Mouse (Mus musculus) ES-E14 (cell line): ENCODE measurements at regions not wholly inside any gene's neighbourhood (a gene's known extent, or its start where the extent isn't known, plus 50 kb on each side); places are given as distances from the start of the nearest gene placed in this dataset.

ENCODE experiments used
- DNase-seq: peaks from one replicate; pipeline ENCODE4 v3.0.0-alpha.2; 2013; ENCODE audit warnings: low read depth, low spot score
- H3K27ac ChIP-seq: 2 replicates; pipeline ENCODE4 v1.5.1; 2012; ENCODE audit warnings: low read depth, mild to moderate bottlenecking, low read length, moderate library complexity, mixed read lengths; ENCODE audit not compliant: poor library complexity, insufficient read depth, severe bottlenecking
- H3K36me3 ChIP-seq: 2 replicates; pipeline ENCODE4 v1.6.1; 2012; ENCODE audit warnings: mild to moderate bottlenecking, low read length, moderate library complexity, mixed read lengths; ENCODE audit not compliant: control insufficient read depth, poor library complexity, insufficient read depth, severe bottlenecking
- H3K4me1 ChIP-seq, 2 experiments: fragments of 150-350 bp in 1 of 2; sonication (generic) in 1 of 2; 2 replicates each; pipeline ENCODE4 v1.6.1; 2012; ENCODE audit warnings: low read length in 2 of 2, mild to moderate bottlenecking in 1 of 2, mixed read lengths in 1 of 2; ENCODE audit not compliant: control insufficient read depth in 2 of 2, insufficient read depth in 2 of 2, poor library complexity in 1 of 2
- H3K4me3 ChIP-seq, 2 experiments: fragments of 150-350 bp in 1 of 2; sonication (generic) in 1 of 2; 2 replicates each; pipeline ENCODE4 v1.5.1; 2012; ENCODE audit warnings: low read length in 2 of 2, low read depth in 1 of 2, mild to moderate bottlenecking in 1 of 2, mixed read lengths in 1 of 2; ENCODE audit not compliant: insufficient read depth in 1 of 2, poor library complexity in 1 of 2, severe bottlenecking in 1 of 2
- H3K9ac ChIP-seq: 2 replicates; pipeline ENCODE4 v1.6.1; 2012; ENCODE audit warnings: low read depth, mild to moderate bottlenecking, low read length, mixed read lengths; ENCODE audit not compliant: poor library complexity, insufficient read depth, severe bottlenecking
- H3K9me3 ChIP-seq: fragments of 150-350 bp; sonication (generic); 2 replicates; pipeline ENCODE4 v1.6.1; 2012; ENCODE audit warnings: low read depth, mild to moderate bottlenecking, low read length; ENCODE audit not compliant: control insufficient read depth, insufficient read depth
- CHD2 ChIP-seq: IDR thresholded peaks from 2 replicates; pipeline ENCODE4 v1.6.1; 2014; ENCODE audit warnings: mild to moderate bottlenecking, low read depth, low read length, inconsistent platforms
- HCFC1 ChIP-seq: IDR thresholded peaks from 2 replicates; pipeline ENCODE4 v1.6.1; 2012; ENCODE audit warnings: low read length, inconsistent platforms, borderline replicate concordance; ENCODE audit not compliant: insufficient read depth
- MAFK ChIP-seq: IDR thresholded peaks from 2 replicates; pipeline ENCODE4 v1.6.1; 2014; ENCODE audit warnings: mild to moderate bottlenecking, low read depth, low read length, inconsistent platforms; ENCODE audit not compliant: insufficient read depth
- ZC3H11A ChIP-seq: IDR thresholded peaks from 2 replicates; pipeline ENCODE4 v1.6.1; 2012; ENCODE audit warnings: low read depth, mild to moderate bottlenecking, inconsistent platforms, low read length, borderline replicate concordance
- ZNF384 ChIP-seq: IDR thresholded peaks from 2 replicates; pipeline ENCODE4 v1.6.1; 2012; ENCODE audit warnings: low read depth, low read length, inconsistent platforms
- in situ Hi-C, 2 experiments: fragments of 600-800 bp; cut with MboI; formaldehyde crosslinking; loops; one replicate each; pipeline ENCODE4 v1.15.1; 2025; ENCODE audit warnings: low sequenced_read_pairs in 2 of 2, inconsistent platforms in 1 of 2; ENCODE audit not compliant: unreplicated experiment in 2 of 2

DNA sequence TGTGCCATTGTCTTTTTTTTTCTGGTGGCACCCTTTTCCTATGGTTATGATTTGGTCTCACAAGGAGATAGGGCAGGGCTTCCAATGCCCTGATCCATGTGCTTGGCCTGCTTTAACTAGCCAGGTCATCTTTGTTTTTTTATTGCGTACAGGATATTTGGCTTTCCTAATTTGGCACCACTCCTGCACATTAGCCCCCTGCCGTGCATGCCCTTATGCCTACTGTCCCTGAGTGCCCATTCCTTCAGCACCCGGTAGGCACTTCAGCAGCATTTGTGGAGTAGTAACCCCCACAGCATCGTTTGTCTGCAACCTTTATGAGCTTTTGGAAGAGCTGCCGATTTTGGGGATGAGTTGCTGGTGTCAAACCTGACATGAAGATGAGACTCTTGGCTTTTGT is 109.5 kb upstream of the Rtl1 start:
- Histone ChIP-seq H3K9me3 (no peaks in the 10 kb centered on the region), H3K36me3 (peaks cover 27% of the 10 kb centered on the region; the same call in 1 of the 2 replicates), H3K4me1 (0 out of 4 replicates have a peak, but pooled peaks cover 0 to 3% of the 10 kb centered on the region in 2 experiments), H3K27ac (no peak overlapping the region), H3K9ac (no peak overlapping the region), H3K4me3 (no peak overlapping the region)
- no peak for TF ChIP-seq HCFC1
- no peak for TF ChIP-seq CHD2
- no peak for TF ChIP-seq MAFK
- TF ChIP-seq ZNF384, result no peak
- TF ChIP-seq ZC3H11A, result no peak
- no peak for DNase-seq
- in situ Hi-C loops, result no loop called here

DNA sequence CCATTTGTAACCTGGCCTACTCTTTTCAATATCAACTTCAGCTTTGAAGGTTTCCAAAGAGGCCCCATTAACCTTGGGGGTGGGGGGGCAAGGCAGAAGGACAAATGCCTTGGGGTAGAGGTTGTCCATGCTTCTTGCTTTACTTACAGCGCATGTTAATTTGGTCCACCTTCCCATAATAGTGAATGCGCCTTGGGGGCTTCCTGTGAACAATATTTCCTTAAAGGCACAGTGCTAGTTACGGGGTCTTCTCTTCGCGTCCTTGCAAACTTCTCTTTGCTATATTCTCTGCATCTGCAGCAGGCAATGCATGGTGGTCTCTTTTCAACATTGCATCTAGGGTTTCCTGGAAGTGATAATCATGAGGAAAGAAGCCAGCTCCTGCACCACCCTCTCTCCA is 111.3 kb upstream of the Rtl1 start:
- no peak overlapping the region for H3K4me3 ChIP-seq
- no peak overlapping the region for H3K27ac ChIP-seq
- no peak for TF ChIP-seq ZC3H11A
- TF ChIP-seq CHD2, result no peak
- no peak for TF ChIP-seq ZNF384
- no peak for TF ChIP-seq HCFC1
- TF ChIP-seq MAFK, result no peak
- 0 out of 4 replicates have a peak, but pooled peaks cover 0 to 1% of the 10 kb centered on the region in 2 experiments for H3K4me1 ChIP-seq
- H3K9me3 ChIP-seq, result no peaks in the 10 kb centered on the region
- no peak for DNase-seq
- no peak overlapping the region for H3K9ac ChIP-seq
- in situ Hi-C loops, result no loop called here
- peaks cover 32% of the 10 kb centered on the region; the same call in 1 of the 2 replicates for H3K36me3 ChIP-seq

DNA sequence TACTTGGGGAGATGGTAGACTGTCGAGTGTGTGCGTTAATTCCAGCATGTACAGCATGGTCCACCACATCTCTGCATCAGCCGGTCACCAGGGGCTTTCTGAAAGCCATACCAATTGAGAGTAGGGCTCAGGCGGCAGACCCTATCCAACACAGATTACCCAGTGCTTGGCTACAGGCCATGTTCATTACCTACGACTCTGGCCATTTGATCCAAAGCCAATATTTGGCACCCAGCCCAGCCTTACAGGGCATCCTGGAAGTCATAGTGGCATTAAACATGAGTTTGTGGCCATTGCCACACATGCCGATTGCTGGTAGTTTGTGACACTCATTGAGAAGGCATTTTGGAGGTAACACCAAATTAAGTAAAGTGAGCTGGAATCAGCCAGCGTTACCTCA is 111.8 kb upstream of the Rtl1 start:
- no peaks in the 10 kb centered on the region for H3K4me1 ChIP-seq
- peaks cover 35% of the 10 kb centered on the region for H3K36me3 ChIP-seq
- DNase-seq, result no peak
- no peak overlapping the region for H3K4me3 ChIP-seq
- H3K9ac ChIP-seq, result no peak overlapping the region
- in situ Hi-C loops, result no loop called here
- no peak overlapping the region for H3K27ac ChIP-seq
- TF ChIP-seq CHD2 (no peak), HCFC1 (no peak)
- H3K9me3 ChIP-seq, result no peaks in the 10 kb centered on the region

DNA sequence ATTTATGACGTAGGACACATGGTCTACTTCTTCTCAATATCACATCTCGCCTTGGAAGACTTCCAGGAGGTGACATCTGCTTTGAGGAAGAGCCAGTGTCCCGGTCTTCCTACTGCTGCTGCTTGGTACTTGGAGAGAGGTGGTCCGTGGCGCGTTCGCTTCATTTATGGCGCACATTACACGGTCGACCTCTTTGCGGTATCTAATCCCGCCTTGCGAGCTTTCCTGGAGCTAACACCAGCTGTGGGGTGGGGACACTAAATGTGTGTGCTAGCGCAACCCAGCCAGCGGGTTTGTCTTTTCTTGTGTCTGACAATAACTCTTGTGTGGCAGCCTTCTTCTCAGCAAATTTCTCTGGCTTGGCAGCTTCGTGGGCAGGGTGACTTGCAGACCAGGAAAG is 112.3 kb upstream of the Rtl1 start:
- in situ Hi-C loops, result no loop called here
- Histone ChIP-seq H3K4me1 (no peaks in the 10 kb centered on the region), H3K4me3 (no peak overlapping the region), H3K36me3 (peaks cover 37% of the 10 kb centered on the region), H3K9me3 (no peaks in the 10 kb centered on the region), H3K27ac (no peak overlapping the region), H3K9ac (no peak overlapping the region)
- TF ChIP-seq ZC3H11A, result no peak
- no peak for TF ChIP-seq ZNF384
- TF ChIP-seq MAFK, result no peak
- TF ChIP-seq HCFC1, result no peak
- no peak for TF ChIP-seq CHD2
- DNase-seq, result no peak

DNA sequence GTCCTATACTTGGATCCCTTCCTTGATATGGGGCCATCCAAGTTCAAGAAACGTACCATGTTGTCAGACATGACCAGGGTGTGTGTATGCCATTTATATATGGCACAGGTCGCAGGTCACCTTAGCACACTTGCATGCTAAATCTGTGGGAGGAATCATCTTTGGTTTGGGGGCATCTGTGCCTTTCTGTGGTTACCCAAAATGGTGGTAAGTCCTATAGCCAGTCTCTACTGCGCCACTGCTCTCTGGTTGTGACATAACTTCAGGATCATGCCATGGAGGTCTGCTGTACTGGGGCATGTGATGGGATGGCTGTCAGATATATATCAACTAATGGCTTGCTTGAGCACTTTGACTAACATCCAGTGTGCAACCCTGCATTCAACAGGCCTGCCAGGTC is 112.9 kb upstream of the Rtl1 start:
- peaks cover 39% of the 10 kb centered on the region for H3K36me3 ChIP-seq
- TF ChIP-seq ZNF384, result no peak
- TF ChIP-seq HCFC1, result no peak
- TF ChIP-seq ZC3H11A, result no peak
- TF ChIP-seq CHD2, result no peak
- TF ChIP-seq MAFK, result no peak
- H3K9ac ChIP-seq, result no peak overlapping the region
- no peak for DNase-seq
- no peaks in the 10 kb centered on the region for H3K4me1 ChIP-seq
- in situ Hi-C loops, result no loop called here
- H3K27ac ChIP-seq, result no peak overlapping the region
- no peaks in the 10 kb centered on the region for H3K9me3 ChIP-seq
- no peak overlapping the region for H3K4me3 ChIP-seq
